Mouse (Mus musculus) bone marrow, adult 2 months (tissue): Measurements from ENCODE around the gene Dlx6. TPM values are rescaled to one million over a fixed set of nuclear protein-coding genes. Genes with fewer than 3 reads are reported as not detected.
A peak's percentile ranks its signal among the peaks of the same experiment; 100 is the strongest.

Source experiments
- H3K27ac ChIP-seq: fragments of 200-500 bp; 2 replicates; pipeline ENCODE4 v1.5.1; 2012; ENCODE audit warnings: low read depth, mild to moderate bottlenecking, control low read depth, inconsistent platforms, low read length; ENCODE audit not compliant: control insufficient read depth, poor library complexity, insufficient read depth
- H3K4me1 ChIP-seq: fragments of 200-500 bp; 2 replicates; pipeline ENCODE4 v1.6.1; 2011; ENCODE audit warnings: low read length; ENCODE audit not compliant: control insufficient read depth, insufficient read depth
- H3K4me3 ChIP-seq: fragments of 200-500 bp; replicated peaks from 2 replicates; pipeline ENCODE3; 2011; ENCODE audit warnings: mild to moderate bottlenecking, low read depth, low read length, control low read depth; ENCODE audit not compliant: control insufficient read depth
- CTCF ChIP-seq: fragments of 200-500 bp; IDR thresholded peaks from 2 replicates; pipeline ENCODE4 v1.5.1; 2011; ENCODE audit warnings: low read length, control low read depth; ENCODE audit not compliant: control insufficient read depth, insufficient read depth
- POLR2A ChIP-seq: fragments of 200-500 bp; IDR thresholded peaks from 2 replicates; pipeline ENCODE4 v1.6.1; 2011; ENCODE audit warnings: low read depth, mild to moderate bottlenecking, control low read depth, low read length, borderline replicate concordance; ENCODE audit not compliant: control insufficient read depth
- whole genome bisulfite sequencing: fragments of 180-500 bp; shearing (Covaris S2); methylation state at CpG from one replicate; pipeline ENCODE4 v1.1.7; 2018; 5-methylcytosine and 5-hydroxymethylcytosine counted together
- polyA plus RNA-seq: library from polyadenylated mRNA; stranded (reverse); fragments of >200 nt; gene quantifications from 2 replicates; pipeline ENCODE4 v1.2.4, GENCODE M21; 2011; ENCODE audit warnings: low replicate concordance; ENCODE audit not compliant: missing spikeins, insufficient read depth, insufficient read length

The Dlx6 gene
- polyA plus RNA-seq, 1 experiment = 6.4 TPM

DNA sequence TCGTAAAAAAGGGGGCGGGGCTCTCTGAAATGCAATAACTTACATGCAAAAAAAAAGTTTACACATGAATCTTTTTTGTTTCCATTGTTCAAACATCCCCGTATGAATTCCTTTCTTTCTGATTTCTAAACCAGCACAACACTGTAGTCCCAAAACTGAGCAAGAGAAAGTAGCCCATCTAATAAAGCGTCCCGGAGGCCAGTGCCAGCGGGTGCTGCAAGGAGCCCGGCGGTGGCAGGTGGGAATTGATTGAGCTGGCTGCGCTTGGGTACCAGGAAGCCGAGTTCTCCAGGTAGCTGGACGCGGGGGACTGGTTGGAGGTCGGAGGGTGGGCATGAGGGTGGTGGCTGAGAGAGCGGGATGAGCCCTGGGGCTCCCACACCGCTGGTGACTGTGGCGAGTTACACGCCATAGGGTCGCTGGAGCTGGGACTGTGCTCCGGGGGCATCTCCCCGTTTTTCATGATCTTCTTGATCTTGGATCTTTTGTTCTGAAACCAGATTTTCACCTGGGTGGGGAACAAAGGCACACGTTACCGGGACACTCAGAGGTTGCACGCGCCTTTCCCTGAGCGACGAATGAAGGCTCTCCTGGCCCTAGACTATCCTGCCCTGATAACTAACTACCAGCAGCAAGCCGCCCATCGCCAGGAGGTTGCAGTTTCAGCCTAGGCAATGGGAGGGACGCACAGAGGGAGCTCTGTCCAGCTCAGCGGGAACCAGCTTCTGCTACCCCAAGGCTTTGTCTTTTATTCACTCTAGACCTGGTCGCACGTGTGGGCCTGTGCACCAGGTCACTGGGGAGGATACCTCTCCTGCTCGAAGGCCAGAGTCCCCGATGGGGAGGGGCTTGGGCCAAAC, 15.1 kb downstream of the Dlx6 start:
- H3K4me3 ChIP-seq = no peak overlapping the region
- no peak overlapping the region for H3K27ac ChIP-seq
- H3K4me1 ChIP-seq = no peaks in the 10 kb centered on the region
- TF ChIP-seq CTCF (no peak), POLR2A (no peak)
- 6% methylated on average over 34 of the region's 34 CpGs for WGBS

DNA sequence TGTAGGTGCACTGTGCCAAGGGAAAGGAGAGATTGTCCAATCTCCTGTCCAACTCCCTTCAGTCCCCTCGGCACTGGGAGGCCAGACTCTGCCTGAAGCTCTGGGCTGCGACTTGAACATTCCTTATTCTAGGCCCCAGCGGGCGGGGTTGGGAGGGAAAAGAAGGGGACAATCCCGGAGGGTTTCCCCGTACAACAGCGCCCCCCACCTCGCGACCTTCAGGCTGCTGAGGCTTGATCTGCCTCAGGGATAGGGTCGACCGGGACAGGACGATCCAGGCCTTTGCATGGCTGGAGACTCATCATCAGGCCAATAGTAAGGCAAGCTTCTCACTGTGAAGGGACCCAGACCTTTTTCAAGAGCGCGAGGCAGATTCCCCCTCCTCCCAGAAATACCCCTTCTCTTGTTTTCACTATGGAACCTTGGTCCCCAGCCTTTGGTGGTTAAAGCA, 15.7 kb downstream of the Dlx6 start:
- 4% methylated on average over 14 of the region's 14 CpGs for WGBS

DNA sequence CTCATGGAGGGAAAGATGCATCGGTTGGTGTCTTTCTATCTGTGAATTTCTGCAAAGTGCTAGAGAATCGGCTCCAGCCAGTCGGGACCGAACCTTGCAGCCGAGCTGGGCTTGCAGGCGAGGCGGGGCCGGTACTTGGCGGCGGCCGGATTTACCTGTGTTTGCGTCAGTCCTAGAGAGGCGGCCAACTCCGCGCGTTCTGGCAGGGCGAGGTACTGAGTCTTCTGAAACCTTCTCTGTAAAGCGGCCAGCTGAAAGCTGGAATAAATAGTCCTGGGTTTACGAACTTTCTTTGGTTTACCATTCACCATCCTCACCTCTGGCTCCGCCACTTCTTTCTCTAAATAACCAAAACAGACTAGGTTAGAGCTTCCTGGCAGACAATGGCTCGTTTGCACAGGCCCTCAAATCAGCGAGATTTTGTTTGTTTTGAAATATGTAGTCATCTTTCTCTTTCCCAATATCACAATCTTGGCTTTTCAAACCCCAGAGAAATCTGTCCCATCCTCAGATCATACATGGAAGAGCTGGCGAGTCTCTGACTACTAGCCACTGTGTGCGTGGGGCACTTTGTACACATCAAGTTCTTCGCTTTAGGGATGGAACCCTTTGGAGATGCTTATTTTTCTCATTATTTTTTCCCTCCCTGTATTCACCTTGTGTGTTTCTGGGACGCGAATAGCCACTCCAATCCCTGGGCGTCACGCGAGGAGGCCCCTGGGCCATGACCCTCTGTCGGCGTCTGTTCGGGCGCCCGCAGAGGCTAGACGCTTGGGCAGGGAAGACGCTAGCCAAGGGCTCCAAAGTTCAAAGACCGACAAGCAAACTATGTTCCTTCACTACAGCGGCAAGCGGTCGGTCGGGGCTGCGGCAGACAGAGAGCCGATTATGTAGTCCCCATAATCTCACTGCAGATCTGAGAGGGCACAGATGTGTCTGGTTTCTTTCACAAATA, 16.5 kb downstream of the Dlx6 start:
- TF ChIP-seq CTCF (no peak), POLR2A (no peak)
- Histone ChIP-seq H3K27ac (no peak overlapping the region), H3K4me1 (no peaks in the 10 kb centered on the region), H3K4me3 (no peak overlapping the region)
- 5% methylated on average over 44 of the region's 44 CpGs for WGBS

More for the DNA sequence above, 15.7 kb downstream of the Dlx6 start:
- Histone ChIP-seq H3K4me1 (no peaks in the 10 kb centered on the region), H3K4me3 (no peak overlapping the region), H3K27ac (no peak overlapping the region)
- no peak for TF ChIP-seq POLR2A
- no peak for TF ChIP-seq CTCF

DNA sequence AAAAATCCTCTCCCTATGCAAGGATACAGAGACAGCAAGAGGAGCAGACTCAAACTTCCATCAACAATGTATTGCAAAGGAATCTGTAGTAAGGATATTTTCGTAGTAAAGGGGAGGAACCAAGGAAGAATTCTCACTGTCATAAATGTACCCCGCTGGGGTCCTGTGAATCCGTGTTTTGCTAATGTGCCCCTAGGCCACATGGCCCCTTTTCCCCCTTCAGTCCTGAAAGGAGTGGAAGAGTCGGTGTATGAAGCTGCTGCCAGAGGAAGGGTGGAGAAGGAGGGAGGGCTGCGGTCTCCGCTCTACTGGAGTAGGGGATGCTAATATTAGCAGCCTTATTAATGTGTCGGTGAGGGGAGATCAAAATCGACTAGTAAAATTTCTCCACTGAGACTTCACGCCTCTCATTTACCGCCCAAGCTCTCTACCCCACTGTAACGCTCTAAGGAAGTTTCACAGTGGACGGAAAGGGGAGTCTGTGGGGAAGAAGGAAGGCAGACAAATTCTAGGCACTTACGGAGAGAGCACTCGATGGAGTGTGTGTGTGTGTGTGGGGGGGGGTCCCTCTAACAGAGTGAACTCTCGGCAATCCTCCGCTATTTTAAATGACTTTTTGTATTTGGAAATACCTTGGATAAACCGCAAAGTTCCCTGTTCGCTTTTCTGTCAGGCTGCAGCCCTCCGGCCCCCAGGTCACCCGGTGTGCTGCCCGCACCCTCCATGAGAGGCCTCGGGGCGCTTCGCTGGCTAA, 17.4 kb downstream of the Dlx6 start:
- Histone ChIP-seq H3K4me3 (no peak overlapping the region), H3K27ac (no peak overlapping the region), H3K4me1 (no peaks in the 10 kb centered on the region)
- TF ChIP-seq POLR2A = no peak
- no peak for TF ChIP-seq CTCF
- 5% methylated on average over 24 of the region's 24 CpGs for WGBS

DNA sequence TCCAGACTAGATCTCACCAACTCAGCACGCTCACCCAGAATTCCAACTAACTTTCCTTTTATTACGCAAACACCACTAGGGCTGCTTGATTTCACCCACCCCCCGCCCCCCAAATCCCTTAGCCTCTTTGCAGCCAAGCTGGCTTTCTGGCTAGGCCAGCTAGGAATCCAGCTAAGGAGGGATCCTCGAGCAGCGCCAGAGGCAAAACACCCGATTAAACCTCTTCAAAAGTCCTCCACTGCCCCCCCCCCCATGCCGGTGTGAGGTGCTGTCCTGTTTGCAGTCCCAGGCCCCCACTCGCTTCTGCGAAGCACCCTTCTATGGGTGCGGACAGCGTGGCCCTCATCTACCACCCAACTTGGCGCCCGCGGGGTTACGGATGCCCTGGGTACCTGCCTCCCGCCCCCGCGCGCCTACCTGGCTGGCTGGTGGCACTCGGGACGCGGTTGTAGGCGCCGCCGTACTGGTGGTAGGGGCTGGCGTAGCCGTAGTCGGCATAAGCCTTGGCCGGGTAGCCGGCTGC, 18.0 kb downstream of the Dlx6 start:
- 5% methylated on average over 30 of the region's 30 CpGs for WGBS
- no peak overlapping the region for H3K4me3 ChIP-seq
- no peak for TF ChIP-seq CTCF
- no peak for TF ChIP-seq POLR2A
- no peaks in the 10 kb centered on the region for H3K4me1 ChIP-seq
- peak overlapping the region; percentile 43; the same call in 1 of the 2 replicates for H3K27ac ChIP-seq

DNA sequence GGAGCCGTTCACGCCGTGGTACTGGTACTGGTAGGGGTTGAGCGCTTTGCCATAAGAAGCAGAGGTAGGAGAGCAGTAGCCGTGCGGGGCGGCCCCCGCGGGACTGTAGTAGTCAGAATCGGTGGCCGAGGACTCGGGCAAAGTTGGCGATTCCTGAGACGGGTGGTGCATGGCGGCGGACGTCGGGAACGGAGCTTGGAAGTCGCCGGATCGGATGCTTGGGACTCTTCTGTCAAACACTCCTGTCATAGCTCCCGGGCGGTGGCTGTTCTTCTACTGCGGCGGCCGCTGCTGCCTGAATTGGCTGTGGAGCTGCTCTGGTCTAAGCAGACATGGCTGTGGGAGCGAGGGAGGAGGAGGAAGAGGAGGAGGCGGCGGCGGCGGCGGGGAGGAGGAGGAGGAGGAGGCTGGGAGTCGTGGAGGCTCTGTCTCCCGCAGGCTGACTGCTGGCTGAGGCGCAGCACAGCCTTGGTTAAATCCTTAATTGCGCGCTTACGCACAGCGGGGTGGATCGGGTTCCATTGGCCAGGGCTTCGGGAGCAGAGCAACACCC, 18.6 kb downstream of the Dlx6 start, which contains the start of gene Dlx5:
TSS of gene Dlx5 (minus strand) at position 448 of the 553 bp plus-strand sequence.
- WGBS = 4% methylated on average over 36 of the region's 42 CpGs
- TF ChIP-seq POLR2A = no peak
- TF ChIP-seq CTCF = no peak

DNA sequence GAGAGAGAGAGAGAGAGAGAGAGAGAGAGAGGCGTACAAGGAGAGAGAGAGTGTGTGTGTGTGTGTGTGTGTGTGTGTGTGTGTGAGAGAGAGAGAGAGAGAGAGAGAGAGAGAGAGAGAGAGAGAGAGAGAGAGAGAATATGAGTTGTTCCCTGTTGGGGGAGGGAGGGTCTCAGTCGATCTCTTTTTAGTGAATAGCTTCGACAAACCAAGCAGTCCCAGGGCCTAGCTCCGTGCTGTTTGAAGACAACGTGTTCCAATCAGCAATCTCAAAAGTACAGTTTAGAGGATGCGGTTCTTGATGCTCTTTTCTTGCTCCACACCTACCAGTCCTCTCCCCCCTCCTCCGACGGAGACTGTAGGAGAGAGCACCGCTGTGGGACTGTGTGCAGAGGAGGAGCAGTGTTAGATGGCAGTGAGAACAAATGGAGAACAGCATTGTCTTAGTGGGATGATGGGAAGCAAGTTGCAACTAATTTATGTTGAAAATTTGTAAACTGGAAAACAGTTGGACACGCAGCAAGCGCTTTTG, 19.2 kb downstream of the Dlx6 start:
- no peaks in the 10 kb centered on the region for H3K4me1 ChIP-seq
- WGBS = 8% methylated on average over 10 of the region's 11 CpGs
- no peak overlapping the region for H3K4me3 ChIP-seq
- H3K27ac ChIP-seq = no peak overlapping the region
- TF ChIP-seq POLR2A (no peak), CTCF (no peak)

More for the DNA sequence above, 18.6 kb downstream of the Dlx6 start, which contains the start of gene Dlx5:
- peak within 1 kb of the TSS; percentile 43; the same call in 1 of the 2 replicates for H3K27ac ChIP-seq
- H3K4me1 ChIP-seq = no peaks in the 10 kb centered on the region
- no peak within 1 kb of the TSS for H3K4me3 ChIP-seq
